Mouse (Mus musculus) megakaryocyte, embryonic 14.5 days (primary cell): ENCODE measurements around the gene Fam102b.

Experiments used
- FLI1 ChIP-seq: IDR thresholded peaks from 2 replicates; pipeline ENCODE4 v1.6.1; 2012; ENCODE audit warnings: low read length, inconsistent platforms, mixed read lengths
- GATA1 ChIP-seq: IDR thresholded peaks from 3 replicates; pipeline ENCODE4 v1.6.1; 2012; ENCODE audit warnings: mixed read lengths, low read length, inconsistent platforms, borderline replicate concordance

GRCm38 (mm10) chr3:108926308-108926707, 101.1 kb downstream of the Fam102b start:
- no peak for TF ChIP-seq GATA1
- no peak for TF ChIP-seq FLI1
